Mouse (Mus musculus): ENCODE data around the gene Gm49398.

Gene Gm49398

DNA sequence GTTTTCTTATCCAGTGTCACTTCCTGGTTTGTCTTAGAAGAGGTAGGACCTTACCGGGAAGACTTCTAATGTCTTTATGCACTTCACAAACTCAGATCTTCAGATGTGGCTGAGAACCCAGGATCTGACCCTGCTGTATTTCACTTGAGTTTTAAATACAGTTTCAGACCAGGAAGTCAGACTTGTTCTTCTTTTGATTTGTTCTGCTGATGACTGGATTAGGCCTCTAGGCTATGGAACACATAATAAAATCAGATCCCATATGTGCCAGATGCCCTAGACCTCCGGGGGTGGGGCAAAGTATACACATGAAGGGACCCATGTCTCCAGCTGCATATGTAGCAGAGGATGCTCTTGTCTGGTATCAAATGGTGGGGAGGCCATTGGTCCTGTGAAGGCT lies at the start of gene Gm49398:
TSS of gene Gm49398 (minus strand) at position 101 of the 400 bp plus-strand sequence.
- DNase-seq, result no peak

DNA sequence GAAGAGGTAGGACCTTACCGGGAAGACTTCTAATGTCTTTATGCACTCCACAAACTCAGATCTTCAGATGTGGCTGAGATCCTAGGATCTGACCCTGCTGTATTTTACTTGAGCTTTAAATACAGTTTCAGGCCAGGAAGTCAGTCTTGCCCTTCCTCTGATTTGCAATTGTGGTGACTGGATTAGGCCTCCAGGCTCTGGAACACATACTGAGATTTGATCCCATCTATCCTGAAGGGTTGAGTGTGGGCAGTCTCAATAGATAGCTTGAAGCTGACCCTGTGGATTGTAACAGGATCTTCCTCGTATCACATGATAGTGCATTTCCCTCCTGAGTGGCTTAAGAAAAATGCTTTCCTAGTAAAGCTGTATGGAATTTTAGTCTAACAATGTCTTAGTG lies 33.4 kb downstream of the Gm49398 start, which contains the start of gene Cts8:
TSS of gene Cts8 (minus strand) at position 101 of the 400 bp plus-strand sequence.
- DNase-seq, result no peak

GRCm38 (mm10) chr13:61241076-61241947 lies 47.3 kb downstream of the Gm49398 start:
- peak; percentile 50 for DNase-seq

- no peak for DNase-seq
These were observed 85.3 kb downstream of the Gm49398 start, which contains the start of gene Cts6 for GRCm38 (mm10) chr13:61203310-61203709. TSS of gene Cts6 (minus strand) at chr13:61203410.
